ENCODE assay signal across 8 mouse cellular contexts in the genomic region with DNA sequence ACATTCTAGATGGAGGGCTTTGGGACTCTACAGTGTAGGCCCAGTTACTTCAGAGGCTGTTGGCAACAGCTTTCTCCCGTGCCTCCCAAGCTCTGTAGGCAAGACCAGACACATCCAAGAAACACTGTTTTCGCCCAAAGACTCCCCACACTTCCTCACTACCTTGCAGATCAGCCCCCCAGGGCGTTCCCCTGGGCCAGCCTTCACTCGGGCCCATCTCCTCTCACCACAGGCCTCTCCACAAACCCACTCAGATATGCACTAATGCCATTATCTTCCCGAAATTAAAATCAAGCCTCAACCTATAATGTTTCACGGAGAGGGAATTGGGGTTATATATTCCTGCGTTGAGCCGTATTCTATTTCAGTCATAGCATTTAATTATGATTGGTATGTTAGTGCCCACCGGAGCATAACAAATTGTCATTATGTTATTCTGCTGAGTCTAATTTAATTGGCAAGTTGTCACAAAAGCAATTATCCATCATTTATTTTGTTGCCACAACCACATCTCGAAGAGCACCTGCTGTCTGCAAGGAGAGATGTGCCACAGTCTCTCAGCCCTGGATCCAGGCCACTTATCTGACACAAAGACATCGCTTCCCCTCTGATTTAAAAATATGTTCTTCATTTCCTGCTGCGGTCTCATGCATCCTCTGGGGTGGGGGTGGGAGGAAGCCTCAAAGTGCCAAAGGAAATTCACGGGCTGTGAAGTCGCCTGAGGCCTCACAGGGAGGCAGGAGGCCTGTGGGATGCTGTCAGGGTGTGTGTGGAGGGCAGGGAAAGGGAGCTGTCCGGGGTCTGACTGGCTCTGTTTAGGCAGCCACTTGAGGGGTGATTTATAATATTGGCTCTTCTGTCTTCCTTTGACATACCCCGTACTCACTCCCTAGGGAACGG. TPM values are rescaled to one million over a fixed set of nuclear protein-coding genes. Genes with fewer than 3 reads are reported as not detected.
A peak's percentile ranks its signal among the peaks of the same experiment; 100 is the strongest.
DNase-seq lines count a peak whose midpoint lies in the region; ATAC-seq and TF ChIP-seq lines count a peak whose summit lies in the region.

No protein-coding gene starts in this region.

- TF ChIP-seq CTCF in thymus, adult 2 months (IDR thresholded peaks at IDR 0.05; ENCODE audit: borderline replicate concordance, control insufficient read depth, extremely low read depth, insufficient read depth, low read length, poor library complexity) = no peak

- H3K27me3 ChIP-seq in heart, embryonic 15.5 days = no peaks in the 10 kb centered on the region
- H3K27me3 ChIP-seq in embryonic facial prominence, embryonic 13.5 days = peaks cover 10% of the 10 kb centered on the region
- no peaks in the 10 kb centered on the region for H3K27me3 ChIP-seq in kidney, embryonic 14.5 days (ENCODE audit: control insufficient read depth, insufficient read depth, low read length)
- no peaks in the 10 kb centered on the region for H3K27me3 ChIP-seq in thymus, adult 2 months (ENCODE audit: control insufficient read depth, insufficient read depth, low read length)

- H3K27ac ChIP-seq in heart, embryonic 15.5 days = 0 out of 2 replicates have a peak overlapping the region, but pooled peaks have one; percentile 12
- H3K27ac ChIP-seq in embryonic facial prominence, embryonic 13.5 days = peak overlapping the region; percentile 3; the same call in 1 of the 2 replicates
- H3K27ac ChIP-seq in kidney, embryonic 14.5 days (ENCODE audit: low read depth, low read length) = peak overlapping the region; percentile 30; the same call in 1 of the 2 replicates
- H3K27ac ChIP-seq in thymus, adult 2 months (ENCODE audit: control insufficient read depth, insufficient read depth, low read length) = peak overlapping the region; percentile 36; the same call in 1 of the 2 replicates

- 0 out of 2 replicates have a peak, but pooled peaks have one; percentile 25 for ATAC-seq in heart, embryonic 15.5 days (replicated peaks; ENCODE audit: insufficient number of reproducible peaks, insufficient read depth, low FRiP score, low read depth)
- peak; percentile 21; the same call in 1 of the 2 replicates for ATAC-seq in embryonic facial prominence, embryonic 13.5 days (ENCODE audit: insufficient number of reproducible peaks, insufficient read depth, low FRiP score, low TSS enrichment, low read depth)
- ATAC-seq in kidney, embryonic 14.5 days (ENCODE audit: low FRiP score, low TSS enrichment) = peak; percentile 57; the same call in 1 of the 2 replicates
- no peak for ATAC-seq in erythroid progenitor cell, adult 5-6 weeks (replicated peaks; ENCODE audit: low FRiP score, poor library complexity, severe bottlenecking)

- no peak overlapping the region for H3K4me3 ChIP-seq in heart, embryonic 15.5 days
- no peak overlapping the region for H3K4me3 ChIP-seq in embryonic facial prominence, embryonic 13.5 days
- H3K4me3 ChIP-seq in kidney, embryonic 14.5 days (ENCODE audit: low read length) = no peak overlapping the region
- no peak overlapping the region for H3K4me3 ChIP-seq in thymus, adult 2 months (ENCODE audit: control insufficient read depth, insufficient read depth, low read length)

- no peak overlapping the region for H3K9ac ChIP-seq in heart, embryonic 15.5 days
- H3K9ac ChIP-seq in embryonic facial prominence, embryonic 13.5 days = no peak overlapping the region
- H3K9ac ChIP-seq in kidney, embryonic 14.5 days (ENCODE audit: low read depth, low read length) = no peak overlapping the region

- peaks cover 16% of the 10 kb centered on the region for H3K4me1 ChIP-seq in heart, embryonic 15.5 days (replicated peaks)
- H3K4me1 ChIP-seq in embryonic facial prominence, embryonic 13.5 days = peaks cover 37% of the 10 kb centered on the region
- H3K4me1 ChIP-seq in kidney, embryonic 14.5 days (ENCODE audit: control insufficient read depth, insufficient read depth, low read length) = peaks cover 22% of the 10 kb centered on the region
- peaks cover 38% of the 10 kb centered on the region for H3K4me1 ChIP-seq in thymus, adult 2 months (replicated peaks; ENCODE audit: control insufficient read depth, insufficient read depth, low read length)

- TF ChIP-seq POLR2A in thymus, adult 2 months (IDR thresholded peaks at IDR 0.05; ENCODE audit: control insufficient read depth, extremely low read depth, insufficient read depth, low read length, poor library complexity) = 0 out of 2 replicates have a peak, but pooled peaks have one; percentile 25

- H3K4me2 ChIP-seq in heart, embryonic 15.5 days = no peak overlapping the region
- H3K4me2 ChIP-seq in embryonic facial prominence, embryonic 13.5 days = peak overlapping the region; percentile 16; the same call in 1 of the 2 replicates
- no peak overlapping the region for H3K4me2 ChIP-seq in kidney, embryonic 14.5 days (replicated peaks; ENCODE audit: low read depth, low read length)

- 53% methylated on average over 17 of the region's 17 CpGs for WGBS in heart, embryonic 15.5 days
- 18% methylated on average over 17 of the region's 17 CpGs for WGBS in embryonic facial prominence, embryonic 13.5 days
- 38% methylated on average over 17 of the region's 17 CpGs for WGBS in kidney, embryonic 14.5 days
- 4% methylated on average over 17 of the region's 17 CpGs for WGBS in thymus, adult 2 months

- no peaks in the 10 kb centered on the region for H3K36me3 ChIP-seq in heart, embryonic 15.5 days
- H3K36me3 ChIP-seq in embryonic facial prominence, embryonic 13.5 days = no peaks in the 10 kb centered on the region
- H3K36me3 ChIP-seq in kidney, embryonic 14.5 days (ENCODE audit: control insufficient read depth, insufficient read depth, low read length) = no peaks in the 10 kb centered on the region
- no peaks in the 10 kb centered on the region for H3K36me3 ChIP-seq in thymus, adult 2 months (ENCODE audit: control insufficient read depth, insufficient read depth, low read length)

- no peaks in the 10 kb centered on the region for H3K9me3 ChIP-seq in heart, embryonic 15.5 days (replicated peaks)
- no peaks in the 10 kb centered on the region for H3K9me3 ChIP-seq in embryonic facial prominence, embryonic 13.5 days
- H3K9me3 ChIP-seq in kidney, embryonic 14.5 days (ENCODE audit: control insufficient read depth, low read length) = no peaks in the 10 kb centered on the region

- no peak for DNase-seq in heart, postnatal 4 days
- peak; percentile 61 for DNase-seq in mesoderm, embryonic 11.5 days (ENCODE audit: low read depth, low spot score)
- DNase-seq in thymus, adult 2 months = peak; percentile 37
- DNase-seq in cerebellum, adult 8-10 months = no peak

RNA-seq across cellular contexts. Expression of a gene that starts 29.6 kb away (rescaled TPM):
- 80.7 and 93.9 TPM in 2 replicates for polyA plus RNA-seq in heart, embryonic 15.5 days (2015; fragmentation: Nextera tagmentation; extraction: Ambion mirVana)
- total RNA-seq in heart, postnatal 4 days (2021) = 100 to 1,000 TPM; 204 to 207 TPM
- 64.1 and 69.4 TPM in 2 replicates for polyA plus RNA-seq in embryonic facial prominence, embryonic 13.5 days (2015; fragmentation: Nextera tagmentation; extraction: Ambion mirVana)
- polyA plus RNA-seq in kidney, embryonic 14.5 days (2014; fragmentation: Nextera tagmentation; extraction: Ambion mirVana) = 62.3 and 63.6 TPM in 2 replicates
- polyA plus RNA-seq in thymus, adult 2 months (2012; rRNA removed) = 41.6 and 47.6 TPM in 2 replicates
- 18.7 and 24.3 TPM in 2 replicates for total RNA-seq in erythroid progenitor cell, adult 5-6 weeks (2015; ENCODE audit: low replicate concordance)
- total RNA-seq in erythroid progenitor cell, adult 5-6 weeks (2017; ENCODE audit: low replicate concordance) = 15.8 and 23.1 TPM in 2 replicates

Comparison
In these comparisons a context has a peak if more than half of its experiments do, and no peak if none do; other contexts are left out.
1. DNase-seq: peak in mesoderm, embryonic 11.5 days (single experiment) and thymus, adult 2 months (single experiment); none in heart, postnatal 4 days (single experiment) and cerebellum, adult 8-10 months (single experiment).
2. Peak in every context shown above with its lines, with median percentiles within 50 percentile points of each other: H3K27ac ChIP-seq.